Mouse (Mus musculus): ENCODE measurements at regions not wholly inside any gene's neighbourhood (a gene's known extent, or its start where the extent isn't known, plus 50 kb on each side); places are given as distances from the start of the nearest gene placed in this dataset.

- no peak for TF ChIP-seq POLR2A (IDR thresholded peaks at IDR 0.05; ENCODE audit: borderline replicate concordance, control insufficient read depth, low read depth, low read length)
- no peak for TF ChIP-seq CTCF (IDR thresholded peaks at IDR 0.05; ENCODE audit: control insufficient read depth, insufficient read depth, low read length)
These were observed 237.5 kb downstream of the Cd83 start for GRCm38 (mm10) chr13:44022106-44022505.

All from bone marrow, adult 2 months (tissue).